Mouse (Mus musculus) testis, adult 2 months (tissue): Measurements from ENCODE around the gene Usf1. TPM values are rescaled to one million over a fixed set of nuclear protein-coding genes. Genes with fewer than 3 reads are reported as not detected.

ENCODE experiments used
- H3K27ac ChIP-seq: fragments of 200-500 bp; 2 replicates; pipeline ENCODE4 v1.5.1; 2012; ENCODE audit warnings: low read depth, low read length; ENCODE audit not compliant: control insufficient read depth, insufficient read depth
- H3K27me3 ChIP-seq: fragments of 200-500 bp; 2 replicates; pipeline ENCODE4 v1.6.1; 2012; ENCODE audit warnings: mild to moderate bottlenecking, low read length, moderate library complexity; ENCODE audit not compliant: control insufficient read depth, insufficient read depth
- H3K36me3 ChIP-seq: fragments of 200-500 bp; 2 replicates; pipeline ENCODE4 v1.6.1; 2012; ENCODE audit warnings: mild to moderate bottlenecking, low read length; ENCODE audit not compliant: control insufficient read depth, insufficient read depth
- H3K4me1 ChIP-seq: fragments of 200-500 bp; 2 replicates; pipeline ENCODE4 v1.6.1; 2012; ENCODE audit warnings: low read length; ENCODE audit not compliant: control insufficient read depth, insufficient read depth
- H3K4me3 ChIP-seq: fragments of 200-500 bp; 2 replicates; pipeline ENCODE4 v1.5.1; 2012; ENCODE audit warnings: low read depth, mild to moderate bottlenecking, low read length, moderate library complexity, mixed read lengths; ENCODE audit not compliant: control insufficient read depth
- CTCF ChIP-seq: fragments of 200-500 bp; IDR thresholded peaks from 2 replicates; pipeline ENCODE4 v1.5.1; 2012; ENCODE audit warnings: low read depth, mild to moderate bottlenecking, inconsistent platforms, low read length, moderate library complexity; ENCODE audit not compliant: control insufficient read depth, insufficient read depth, insufficient replicate concordance
- POLR2A ChIP-seq: fragments of 200-500 bp; IDR thresholded peaks from 2 replicates; pipeline ENCODE4 v1.6.1; 2012; ENCODE audit warnings: low read depth, mild to moderate bottlenecking, inconsistent platforms, low read length, moderate library complexity; ENCODE audit not compliant: control insufficient read depth
- polyA plus RNA-seq: library from polyadenylated mRNA; depleted of rRNA; stranded (reverse); fragments of >200 nt; gene quantifications from 2 replicates; pipeline ENCODE4 v1.2.3, GENCODE M21; 2012

Usf1 gene
- polyA plus RNA-seq, 1 experiment: 28.8 TPM

GRCm38 (mm10) chr1:171452522-171452921, 41.4 kb downstream of the Usf1 start:
- Histone ChIP-seq H3K4me1 (no peaks in the 10 kb centered on the region), H3K36me3 (no peaks in the 10 kb centered on the region), H3K4me3 (no peak overlapping the region), H3K27ac (no peak overlapping the region), H3K27me3 (no peaks in the 10 kb centered on the region)
- TF ChIP-seq CTCF: no peak
- no peak for TF ChIP-seq POLR2A

GRCm38 (mm10) chr1:171452923-171453322, 41.8 kb downstream of the Usf1 start:
- TF ChIP-seq POLR2A (no peak), CTCF (no peak)
- Histone ChIP-seq H3K27ac (no peak overlapping the region), H3K4me3 (no peak overlapping the region), H3K27me3 (no peaks in the 10 kb centered on the region), H3K4me1 (no peaks in the 10 kb centered on the region), H3K36me3 (no peaks in the 10 kb centered on the region)

- TF ChIP-seq POLR2A (no peak), CTCF (no peak)
- Histone ChIP-seq H3K27ac (no peak overlapping the region), H3K4me3 (no peak overlapping the region), H3K4me1 (no peaks in the 10 kb centered on the region), H3K27me3 (no peaks in the 10 kb centered on the region), H3K36me3 (no peaks in the 10 kb centered on the region)
Observed at GRCm38 (mm10) chr1:171454926-171455325, 43.8 kb downstream of the Usf1 start.

- TF ChIP-seq CTCF (no peak), POLR2A (no peak)
- no peaks in the 10 kb centered on the region for H3K36me3 ChIP-seq
- H3K4me3 ChIP-seq: no peak overlapping the region
- no peaks in the 10 kb centered on the region for H3K4me1 ChIP-seq
- H3K27ac ChIP-seq: no peak overlapping the region
- no peaks in the 10 kb centered on the region for H3K27me3 ChIP-seq
Observed at GRCm38 (mm10) chr1:171457568-171457967, 46.5 kb downstream of the Usf1 start.

- Histone ChIP-seq H3K4me3 (no peak overlapping the region), H3K4me1 (no peaks in the 10 kb centered on the region), H3K27ac (no peak overlapping the region), H3K36me3 (no peaks in the 10 kb centered on the region), H3K27me3 (no peaks in the 10 kb centered on the region)
- TF ChIP-seq POLR2A (no peak), CTCF (no peak)
Observed at GRCm38 (mm10) chr1:171459791-171460190, 48.7 kb downstream of the Usf1 start.

GRCm38 (mm10) chr1:171460551-171461503, 49.7 kb downstream of the Usf1 start:
- Histone ChIP-seq H3K4me1 (no peaks in the 10 kb centered on the region), H3K36me3 (no peaks in the 10 kb centered on the region), H3K4me3 (no peak overlapping the region), H3K27me3 (no peaks in the 10 kb centered on the region), H3K27ac (no peak overlapping the region)
- TF ChIP-seq POLR2A (no peak), CTCF (no peak)

GRCm38 (mm10) chr1:171463133-171463532, 52.0 kb downstream of the Usf1 start:
- no peak overlapping the region for H3K4me3 ChIP-seq

More at GRCm38 (mm10) chr1:171463133-171463532, 52.0 kb downstream of the Usf1 start:
- H3K36me3 ChIP-seq: no peaks in the 10 kb centered on the region
- H3K27me3 ChIP-seq: no peaks in the 10 kb centered on the region
- H3K27ac ChIP-seq: no peak overlapping the region
- TF ChIP-seq CTCF: no peak
- TF ChIP-seq POLR2A: no peak
- H3K4me1 ChIP-seq: no peaks in the 10 kb centered on the region
